Mouse (Mus musculus) CH12.LX (cell line): Measurements from ENCODE around the gene Dppa2.

Experiments used
- BHLHE40 ChIP-seq: IDR thresholded peaks from 2 replicates; pipeline ENCODE4 v1.6.1; 2011; ENCODE audit warnings: mild to moderate bottlenecking, low read depth, low read length, improper control_type of control experiment
- CHD2 ChIP-seq: IDR thresholded peaks from 2 replicates; pipeline ENCODE4 v1.6.1; 2011; ENCODE audit warnings: low read length, improper control_type of control experiment
- CTCF ChIP-seq, 2 experiments: IDR thresholded peaks in 1 of 2; conservative IDR thresholded peaks in 1 of 2; 2 replicates each; pipeline ENCODE4 v1.5.1; 2011 to 2012; ENCODE audit warnings: low read depth in 2 of 2, low read length in 2 of 2, improper control_type of control experiment in 1 of 2, inconsistent platforms in 1 of 2, mild to moderate bottlenecking in 1 of 2, moderate library complexity in 1 of 2
- EP300 ChIP-seq: IDR thresholded peaks from 2 replicates; pipeline ENCODE4 v1.6.1; 2011; ENCODE audit warnings: low read length, improper control_type of control experiment
- MAX ChIP-seq: IDR thresholded peaks from 2 replicates; pipeline ENCODE4 v1.6.1; 2011; ENCODE audit warnings: low read length, improper control_type of control experiment
- MYC ChIP-seq: IDR thresholded peaks from 2 replicates; pipeline ENCODE4 v1.6.1; 2011; ENCODE audit warnings: low read depth, mild to moderate bottlenecking, improper control_type of control experiment, low read length
- POLR2A ChIP-seq: IDR thresholded peaks from 2 replicates; pipeline ENCODE4 v1.6.1; 2011; ENCODE audit warnings: low read depth, mild to moderate bottlenecking, improper control_type of control experiment, low read length
- TCF12 ChIP-seq: IDR thresholded peaks from 2 replicates; pipeline ENCODE4 v1.6.1; 2014; ENCODE audit warnings: low read depth, mild to moderate bottlenecking, inconsistent platforms, low read length, improper control_type of control experiment
- ZMIZ1 ChIP-seq: IDR thresholded peaks from 2 replicates; pipeline ENCODE4 v1.6.1; 2012; ENCODE audit warnings: low read depth, mild to moderate bottlenecking, inconsistent platforms, low read length, improper control_type of control experiment

- TF ChIP-seq POLR2A (no peak), MAX (no peak), EP300 (no peak), ZMIZ1 (no peak), CTCF (conservative IDR thresholded peaks at IDR 0.05 in 1 of 2, IDR thresholded peaks at IDR 0.05 in 1 of 2; ENCODE audit: low read depth in 2 of 2, low read length in 2 of 2) (no peak), MYC (no peak), CHD2 (no peak), BHLHE40 (no peak), TCF12 (no peak)
These were observed 22.8 kb upstream of the Dppa2 start for GRCm38 (mm10) chr16:48280883-48281282.
